Comparison of ENCODE assay signal across 8 mouse cellular contexts in the genomic region with DNA sequence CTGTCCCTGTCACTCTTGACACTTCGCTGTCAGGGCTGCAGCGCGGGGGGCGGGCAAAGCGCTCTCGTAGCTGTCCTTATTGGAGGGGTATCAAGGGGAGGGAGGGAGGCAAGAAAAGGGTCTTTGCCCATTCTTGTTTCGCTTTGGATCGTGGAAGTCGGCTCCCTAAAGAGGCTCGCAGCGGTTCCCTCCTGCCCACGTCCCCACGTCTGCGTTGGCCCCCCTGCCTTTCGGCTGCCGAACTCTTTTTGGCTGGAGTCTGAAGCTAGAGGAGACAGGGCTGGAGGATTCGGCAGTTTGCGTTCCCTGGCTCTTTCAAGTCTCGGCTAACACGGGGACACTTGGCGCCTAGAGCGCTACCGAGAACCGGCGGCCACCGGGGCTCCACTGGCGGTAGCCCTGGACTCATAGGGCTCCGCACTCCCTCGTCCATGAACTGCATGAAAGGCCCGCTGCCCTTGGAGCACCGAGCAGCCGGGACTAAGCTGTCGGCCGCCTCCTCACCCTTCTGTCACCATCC. TPM values are rescaled to one million over a fixed set of nuclear protein-coding genes. Genes with fewer than 3 reads are reported as not detected.
DNase-seq lines count a peak whose midpoint lies in the region; ATAC-seq and TF ChIP-seq lines count a peak whose summit lies in the region.

No protein-coding gene starts in this region.

- TF ChIP-seq CTCF in G1E (IDR thresholded peaks at IDR 0.05; ENCODE audit: low read depth, low read length), result no peak

- intact Hi-C loops in left cerebral cortex, postnatal 4 days (cut with DNase I), result no loop called here

- WGBS in liver, embryonic 13.5 days (ENCODE audit: insufficient replicate concordance), result under 1% methylated on average over 34 of the region's 34 CpGs
- 2% methylated on average over 34 of the region's 34 CpGs for WGBS in stomach, embryonic 16.5 days

- H3K27ac ChIP-seq in liver, embryonic 13.5 days, result no peak overlapping the region
- peak overlapping the region; percentile 56 for H3K27ac ChIP-seq in stomach, embryonic 16.5 days (ENCODE audit: low read length)

- peaks cover 63% of the 10 kb centered on the region for H3K9me3 ChIP-seq in G1E (replicated peaks)
- H3K9me3 ChIP-seq in liver, embryonic 13.5 days (replicated peaks), result no peaks in the 10 kb centered on the region
- no peaks in the 10 kb centered on the region for H3K9me3 ChIP-seq in stomach, embryonic 16.5 days (replicated peaks; ENCODE audit: control insufficient read depth, low read length)

- H3K4me1 ChIP-seq in G1E (ENCODE audit: insufficient read depth, low read depth, low read length), result no peaks in the 10 kb centered on the region
- H3K4me1 ChIP-seq in liver, embryonic 13.5 days (replicated peaks), result 0 out of 2 replicates have a peak, but pooled peaks cover 3% of the 10 kb centered on the region
- H3K4me1 ChIP-seq in stomach, embryonic 16.5 days (ENCODE audit: control insufficient read depth, insufficient read depth, low read length), result no peaks in the 10 kb centered on the region

- H3K27me3 ChIP-seq in G1E (ENCODE audit: insufficient read depth, low read length), result no peaks in the 10 kb centered on the region
- peaks cover 99% of the 10 kb centered on the region for H3K27me3 ChIP-seq in liver, embryonic 13.5 days
- H3K27me3 ChIP-seq in stomach, embryonic 16.5 days (ENCODE audit: control insufficient read depth, insufficient read depth, low read length), result peaks cover 43% of the 10 kb centered on the region

- DNase-seq in heart, adult 11 months, result peak; percentile 84
- DNase-seq in heart, adult 8-10 months (ENCODE audit: low spot score), result no peak
- DNase-seq in G1E (ENCODE audit: low spot score), result no peak
- DNase-seq in liver, embryonic 13.5 days, result no peak
- no peak for DNase-seq in left cerebral cortex, postnatal 4 days
- DNase-seq in spleen, adult 12 weeks (ENCODE audit: low spot score), result no peak

- H3K4me2 ChIP-seq in liver, embryonic 13.5 days, result peak overlapping the region; percentile 67
- H3K4me2 ChIP-seq in stomach, embryonic 16.5 days (ENCODE audit: low read depth, low read length), result peak overlapping the region; percentile 87

- no peaks in the 10 kb centered on the region for H3K36me3 ChIP-seq in G1E (replicated peaks)
- H3K36me3 ChIP-seq in liver, embryonic 13.5 days, result no peaks in the 10 kb centered on the region
- H3K36me3 ChIP-seq in stomach, embryonic 16.5 days (ENCODE audit: control insufficient read depth, insufficient read depth, low read length), result no peaks in the 10 kb centered on the region

- no peak for ATAC-seq in G1E (ENCODE audit: extremely low read depth, insufficient number of reproducible peaks, low FRiP score, poor library complexity, severe bottlenecking)
- ATAC-seq in granulocyte monocyte progenitor cell, adult 5-6 weeks (replicated peaks; ENCODE audit: poor library complexity, severe bottlenecking), result peak; percentile 31
- ATAC-seq in liver, embryonic 13.5 days (ENCODE audit: low read depth), result peak; percentile 33
- peak; percentile 12; the same call in 1 of the 2 replicates for ATAC-seq in stomach, embryonic 16.5 days (ENCODE audit: insufficient read depth, low FRiP score)

- no peak overlapping the region for H3K9ac ChIP-seq in liver, embryonic 13.5 days
- H3K9ac ChIP-seq in stomach, embryonic 16.5 days (ENCODE audit: low read length), result peak overlapping the region; percentile 57

- peak overlapping the region; percentile 23; the same call in 1 of the 2 replicates for H3K4me3 ChIP-seq in G1E (ENCODE audit: low read depth, low read length)
- peak overlapping the region; percentile 56 for H3K4me3 ChIP-seq in liver, embryonic 13.5 days (replicated peaks)
- H3K4me3 ChIP-seq in stomach, embryonic 16.5 days (replicated peaks; ENCODE audit: low read length), result peak overlapping the region; percentile 64

RNA-seq across cellular contexts. Expression of a gene that starts 14.5 kb away (rescaled TPM):
- 1 to 10 TPM in 1 of 4 experiments, under 1 TPM in 3; 0.57 to 1.4 (median 0.69) TPM for total RNA-seq in heart, adult 8-10 months (2022)
- total RNA-seq in G1E (2014; fragmentation: Nextera tagmentation) (not detected in 2 replicates), G1E (2017) (0.06 and 0.27 TPM in 2 replicates)
- not detected in 2 replicates for polyA plus RNA-seq in G1E (2012)
- not detected in 2 replicates for total RNA-seq in granulocyte monocyte progenitor cell, adult 5-6 weeks (2014; fragmentation: Nextera tagmentation)
- not detected in 2 replicates for total RNA-seq in granulocyte monocyte progenitor cell, adult 5-6 weeks (2017)
- 2.3 and 3.0 TPM in 2 replicates for polyA plus RNA-seq in liver, embryonic 13.5 days (2015; fragmentation: Nextera tagmentation; extraction: Ambion mirVana)
- polyA plus RNA-seq in stomach, embryonic 16.5 days (2015; fragmentation: Nextera tagmentation; extraction: Ambion mirVana), result 19.0 and 22.1 TPM in 2 replicates
- not detected for total RNA-seq in left cerebral cortex, postnatal 4 days (2021)
